Mouse (Mus musculus) forebrain, embryonic 12.5 days (tissue): ENCODE results near the gene Cnksr1. TPM values are rescaled to one million over a fixed set of nuclear protein-coding genes. Genes with fewer than 3 reads are reported as not detected.
A peak's percentile ranks its signal among the peaks of the same experiment; 100 is the strongest.

ENCODE experiments used
- ATAC-seq: fragments of 200-750 bp; cut with Nextera tagmentation; 2 replicates; pipeline ENCODE4 v1.8.0; 2017; ENCODE audit warnings: moderate TSS enrichment; ENCODE audit not compliant: low FRiP score
- H3K27ac ChIP-seq: fragments of 300-500 bp; sonication (generic); 2 replicates; pipeline ENCODE4 v1.5.1; 2016; ENCODE audit warnings: mild to moderate bottlenecking
- H3K27me3 ChIP-seq: fragments of 300-500 bp; sonication (generic); 2 replicates; pipeline ENCODE4 v1.6.1; 2016; ENCODE audit warnings: mild to moderate bottlenecking
- H3K36me3 ChIP-seq: fragments of 300-500 bp; sonication (generic); replicated peaks from 2 replicates; pipeline ENCODE4 v1.6.1; 2016; ENCODE audit warnings: mild to moderate bottlenecking
- H3K4me1 ChIP-seq: fragments of 300-500 bp; sonication (generic); 2 replicates; pipeline ENCODE4 v1.6.1; 2016
- H3K4me2 ChIP-seq: fragments of 300-500 bp; sonication (generic); 2 replicates; pipeline ENCODE4 v1.6.1; 2016; ENCODE audit warnings: mild to moderate bottlenecking, moderate library complexity
- H3K4me3 ChIP-seq: fragments of 300-500 bp; sonication (generic); replicated peaks from 2 replicates; pipeline ENCODE4 v1.5.1; 2016; ENCODE audit warnings: mild to moderate bottlenecking
- H3K9ac ChIP-seq: fragments of 300-500 bp; sonication (generic); 2 replicates; pipeline ENCODE4 v1.6.1; 2016; ENCODE audit warnings: mild to moderate bottlenecking
- H3K9me3 ChIP-seq: fragments of 300-500 bp; sonication (generic); 2 replicates; pipeline ENCODE4 v1.6.1; 2016
- WGBS: fragments of 180-500 bp; shearing (Covaris S2); methylation state at CpG from one replicate; pipeline ENCODE4 v1.1.7; 2016; 5-methylcytosine and 5-hydroxymethylcytosine counted together
- polyA plus RNA-seq: library from polyadenylated mRNA; unstranded; fragments of >200 nt; fragmentation: Nextera tagmentation; extraction: Ambion mirVana; gene quantifications from 2 replicates; pipeline ENCODE4 v1.2.1, GENCODE M21; 2016

The Cnksr1 gene
- polyA plus RNA-seq, 1 experiment from 2014 or later, result 0.10 TPM

DNA sequence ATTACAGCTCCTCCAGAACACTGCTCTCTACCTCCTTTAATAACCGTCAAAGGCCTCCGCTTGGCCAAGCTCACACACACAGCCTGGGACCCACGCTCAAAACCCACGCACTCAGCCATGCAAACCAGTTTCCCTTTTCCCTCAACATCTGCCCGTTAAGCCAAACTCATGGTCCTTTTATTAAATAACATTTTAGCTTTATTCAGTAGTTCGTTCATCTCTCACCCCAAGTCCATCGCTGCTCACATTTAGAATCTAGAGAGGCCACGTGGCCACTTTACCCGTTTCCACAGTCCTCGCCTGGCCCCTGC is 12.7 kb upstream of the Cnksr1 start:
- peak overlapping the region; percentile 66; the same call in 1 of the 2 replicates for H3K9ac ChIP-seq
- ATAC-seq, result no peak
- H3K9me3 ChIP-seq, result no peaks in the 10 kb centered on the region
- WGBS, result 9% methylated on average over 10 of the region's 10 CpGs
- peaks cover 99% of the 10 kb centered on the region for H3K27me3 ChIP-seq
- no peaks in the 10 kb centered on the region for H3K36me3 ChIP-seq
- H3K4me2 ChIP-seq, result peak overlapping the region; percentile 84
- H3K27ac ChIP-seq, result no peak overlapping the region
- H3K4me3 ChIP-seq, result peak overlapping the region; percentile 51
- H3K4me1 ChIP-seq, result peaks cover 65% of the 10 kb centered on the region

DNA sequence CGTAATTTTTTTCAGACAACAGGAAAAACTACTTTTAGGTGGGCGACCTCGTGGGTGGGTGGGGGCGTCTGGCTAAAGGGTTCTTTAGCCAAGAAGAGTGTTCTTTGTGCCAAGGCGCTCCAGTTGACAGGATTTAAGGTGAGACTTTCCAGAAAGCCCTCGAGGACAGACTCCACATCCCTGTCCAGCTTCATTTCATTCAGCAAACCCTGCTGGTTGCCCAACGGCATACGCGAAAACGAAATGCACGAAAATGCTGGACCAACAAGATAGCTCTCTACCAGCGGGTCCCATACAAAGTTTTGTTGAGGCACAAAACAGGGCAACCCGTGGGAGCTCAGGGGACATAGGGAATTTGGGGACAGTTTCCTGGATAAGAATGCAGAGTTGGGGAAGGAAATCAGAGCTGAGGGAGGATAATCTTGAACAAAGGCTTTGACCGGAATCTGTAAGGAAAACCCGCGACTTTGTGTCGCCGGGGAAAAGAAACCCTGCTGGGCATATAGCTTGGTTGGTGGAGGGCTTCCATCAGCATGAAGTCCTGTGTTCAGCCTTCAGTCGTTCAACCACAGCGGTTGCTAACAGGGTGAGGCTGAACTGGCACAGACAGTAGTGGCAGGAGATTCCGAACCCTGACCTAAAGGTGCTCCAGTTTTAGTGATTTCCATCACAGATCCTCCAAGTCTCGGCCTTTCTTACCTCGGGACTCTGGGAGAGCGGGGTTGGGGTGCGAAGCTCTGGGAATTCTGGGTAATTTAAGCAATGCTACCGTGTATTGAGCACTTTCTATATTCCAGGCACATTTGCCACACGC is 12.1 kb upstream of the Cnksr1 start:
- Histone ChIP-seq H3K4me3 (peak overlapping the region; percentile 51), H3K4me2 (peak overlapping the region; percentile 84), H3K27ac (no peak overlapping the region), H3K9ac (peak overlapping the region; percentile 36; the same call in 1 of the 2 replicates), H3K27me3 (peaks cover 93% of the 10 kb centered on the region), H3K9me3 (no peaks in the 10 kb centered on the region), H3K36me3 (no peaks in the 10 kb centered on the region), H3K4me1 (peaks cover 64% of the 10 kb centered on the region)
- ATAC-seq, result no peak
- WGBS, result 5% methylated on average over 27 of the region's 27 CpGs

DNA sequence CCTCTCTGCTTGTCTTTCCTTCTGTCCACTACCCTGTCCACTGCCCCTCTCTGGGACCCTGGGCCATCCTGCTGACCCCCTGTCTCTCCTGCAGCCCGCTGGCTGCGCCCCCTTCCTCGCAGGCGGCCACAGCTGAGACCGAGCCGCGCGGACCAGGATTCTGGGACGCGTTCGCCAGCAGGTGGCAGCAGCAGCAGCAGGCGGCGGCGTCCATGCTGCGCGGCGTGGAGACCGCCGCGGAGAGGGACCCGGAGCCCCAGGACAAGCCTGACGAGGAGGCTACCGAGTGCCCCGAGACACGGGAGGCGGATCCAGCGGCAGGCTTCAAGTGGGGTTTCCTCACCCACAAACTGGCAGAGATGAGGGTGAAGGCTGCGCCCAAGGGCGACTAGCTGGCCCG is 11.5 kb upstream of the Cnksr1 start:
- Histone ChIP-seq H3K9ac (peak overlapping the region; percentile 36; the same call in 1 of the 2 replicates), H3K27ac (no peak overlapping the region), H3K4me1 (peaks cover 63% of the 10 kb centered on the region), H3K27me3 (peaks cover 87% of the 10 kb centered on the region), H3K4me3 (peak overlapping the region; percentile 35), H3K36me3 (no peaks in the 10 kb centered on the region), H3K4me2 (peak overlapping the region; percentile 64), H3K9me3 (no peaks in the 10 kb centered on the region)
- ATAC-seq, result peak; percentile 66
- under 1% methylated on average over 30 of the region's 30 CpGs for WGBS

DNA sequence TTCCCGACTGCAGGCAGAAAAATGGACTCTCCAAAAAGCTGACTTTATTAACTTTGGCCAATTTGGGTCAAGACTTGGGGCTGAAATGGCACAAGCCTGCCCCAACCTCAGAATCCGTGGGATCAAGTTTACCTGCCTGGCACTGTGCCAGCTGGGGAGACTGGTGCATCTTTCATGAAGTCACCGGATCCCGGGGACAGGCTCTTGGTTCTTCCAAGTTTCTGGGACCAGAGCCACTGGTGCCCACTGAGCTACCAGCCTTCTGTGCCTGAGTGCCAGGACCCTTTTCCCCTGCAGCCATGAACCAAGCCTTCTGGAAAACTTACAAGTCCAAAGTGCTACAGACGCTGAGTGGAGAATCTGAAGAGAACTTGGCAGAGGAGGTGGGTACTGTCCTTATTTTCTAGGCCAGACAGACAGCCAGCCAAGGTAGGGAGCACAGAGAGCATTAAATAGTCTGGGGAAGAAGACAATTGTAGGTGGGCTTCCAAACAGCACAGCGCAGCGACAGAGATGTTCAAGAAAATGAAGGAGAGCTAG is 8.6 kb upstream of the Cnksr1 start, which contains the start of gene Gm30191:
TSS of gene Gm30191 (plus strand) at position 217 of the 540 bp plus-strand sequence.
- peak within 1 kb of the TSS; percentile 25; the same call in 1 of the 2 replicates for H3K9ac ChIP-seq
- no peaks in the 10 kb centered on the region for H3K9me3 ChIP-seq
- ATAC-seq, result no peak
- peak within 1 kb of the TSS; percentile 70 for H3K4me3 ChIP-seq
- peaks cover 49% of the 10 kb centered on the region for H3K4me1 ChIP-seq
- WGBS, result 77% methylated on average over 7 of the region's 7 CpGs
- H3K4me2 ChIP-seq, result peak within 1 kb of the TSS; percentile 93
- peaks cover 6% of the 10 kb centered on the region; the same call in 1 of the 2 replicates for H3K36me3 ChIP-seq
- H3K27me3 ChIP-seq, result peaks cover 58% of the 10 kb centered on the region
- 0 out of 2 replicates have a peak within 1 kb of the TSS, but pooled peaks have one; percentile 1 for H3K27ac ChIP-seq

DNA sequence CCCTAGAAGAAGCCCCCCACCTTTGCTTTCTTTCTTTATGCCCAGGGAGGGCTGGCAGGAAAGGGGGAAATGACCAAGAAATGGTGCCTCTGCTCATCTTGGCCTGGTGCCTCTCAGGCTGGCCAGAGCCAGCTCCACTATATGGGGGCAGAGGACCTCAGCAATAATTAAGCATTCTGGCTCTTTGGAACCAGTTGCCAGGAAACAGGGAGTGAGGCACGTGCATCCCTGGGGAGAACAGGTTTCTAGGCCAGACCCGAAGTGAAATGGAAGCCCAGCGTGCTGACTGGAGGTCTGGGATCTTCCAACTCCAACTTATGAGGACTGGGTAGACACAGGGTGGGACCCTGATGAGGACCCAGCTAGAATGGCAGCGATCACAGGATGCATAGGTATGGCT is 8.1 kb upstream of the Cnksr1 start:
- H3K9ac ChIP-seq, result no peak overlapping the region
- peaks cover 43% of the 10 kb centered on the region for H3K4me1 ChIP-seq
- peaks cover 6% of the 10 kb centered on the region; the same call in 1 of the 2 replicates for H3K36me3 ChIP-seq
- H3K9me3 ChIP-seq, result no peaks in the 10 kb centered on the region
- 35% methylated on average over 4 of the region's 4 CpGs for WGBS
- H3K27me3 ChIP-seq, result peaks cover 53% of the 10 kb centered on the region
- no peak overlapping the region for H3K4me3 ChIP-seq
- peak overlapping the region; percentile 93; the same call in 1 of the 2 replicates for H3K4me2 ChIP-seq
- no peak overlapping the region for H3K27ac ChIP-seq
- ATAC-seq, result no peak

DNA sequence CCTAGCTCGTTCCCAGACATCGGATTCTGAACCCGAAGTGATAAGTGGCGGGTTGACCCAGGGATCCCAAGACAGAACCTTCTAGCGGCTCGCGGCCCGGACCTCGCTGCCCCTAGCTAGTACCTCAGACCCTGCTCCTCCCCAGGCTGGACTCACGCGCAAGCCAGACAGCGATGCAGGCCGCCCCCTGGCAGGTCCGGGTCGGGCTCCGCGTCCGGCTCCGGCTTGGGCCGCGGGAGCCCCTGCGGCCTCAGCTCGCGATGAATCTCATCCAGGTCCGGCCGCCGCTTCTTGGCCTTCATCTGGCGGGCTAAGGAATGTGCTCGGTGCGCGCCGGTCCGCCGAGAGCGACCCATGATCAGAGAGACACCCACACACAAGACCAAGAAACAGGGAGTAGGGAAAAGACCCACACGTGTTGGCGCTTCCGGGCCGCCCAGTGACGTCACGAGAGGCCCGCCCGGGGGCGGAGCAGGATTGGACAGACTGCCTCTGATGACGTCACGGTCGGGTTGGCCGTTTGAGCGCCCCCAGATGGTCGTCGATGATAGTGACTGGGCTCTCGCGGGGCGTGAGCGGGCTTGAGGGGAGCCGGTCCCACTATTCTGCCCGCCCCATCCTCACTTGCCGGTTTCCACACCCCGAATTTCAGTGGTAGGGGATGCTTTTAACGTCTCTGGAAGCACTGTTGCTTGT is 7.1 kb upstream of the Cnksr1 start, which contains the start of gene Zfp593:
TSS of gene Zfp593 (minus strand) at position 445 of the 696 bp plus-strand sequence.
- peaks cover 35% of the 10 kb centered on the region for H3K4me1 ChIP-seq
- ATAC-seq, result peak; percentile 74
- peak within 1 kb of the TSS; percentile 70 for H3K4me3 ChIP-seq
- under 1% methylated on average over 60 of the region's 60 CpGs for WGBS
- H3K9ac ChIP-seq, result peak within 1 kb of the TSS; percentile 76
- H3K9me3 ChIP-seq, result no peaks in the 10 kb centered on the region
- peak within 1 kb of the TSS; percentile 1; the same call in 1 of the 2 replicates for H3K27ac ChIP-seq
- peak within 1 kb of the TSS; percentile 93 for H3K4me2 ChIP-seq
- H3K27me3 ChIP-seq, result peaks cover 43% of the 10 kb centered on the region
- H3K36me3 ChIP-seq, result peaks cover 6% of the 10 kb centered on the region; the same call in 1 of the 2 replicates

DNA sequence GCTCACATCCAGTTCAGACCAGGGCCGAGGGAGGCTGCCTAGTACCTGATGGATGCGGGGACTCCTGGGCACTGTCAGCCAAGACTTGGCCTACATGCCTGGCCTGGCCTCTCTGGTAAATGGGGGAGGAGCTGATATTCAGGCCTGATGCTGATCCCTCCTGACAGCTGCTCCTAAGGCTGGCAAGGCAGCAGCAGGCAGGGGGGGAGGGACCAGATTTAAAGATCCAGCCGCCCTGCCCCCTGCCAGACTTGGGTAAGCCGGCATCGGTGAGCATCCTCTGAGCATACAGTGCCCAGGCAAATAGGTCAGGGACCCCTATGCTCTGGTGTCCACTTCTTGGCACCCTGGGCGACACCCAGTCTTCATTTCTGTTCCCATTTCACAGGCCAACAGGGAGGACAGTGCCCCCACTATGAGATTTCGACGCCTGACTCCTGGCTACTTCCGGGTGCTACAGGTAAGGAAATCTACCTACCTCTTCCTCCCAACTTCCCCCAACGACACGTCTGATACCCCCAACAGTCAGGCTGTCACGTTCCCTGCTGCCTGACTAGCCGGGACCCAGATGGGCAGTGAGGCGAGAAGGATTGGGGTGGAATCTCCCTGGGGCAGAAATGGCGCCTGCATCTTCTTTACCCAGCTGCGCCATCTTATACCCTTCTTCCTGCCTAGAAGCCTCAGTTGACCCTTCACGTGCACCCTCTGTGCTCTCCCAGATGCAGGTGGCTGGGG is 5.5 kb upstream of the Cnksr1 start, which contains the start of gene E130218I03Rik:
TSS of gene E130218I03Rik (plus strand) at position 147 of the 735 bp plus-strand sequence.
- ATAC-seq, result no peak
- Histone ChIP-seq H3K4me3 (peak within 1 kb of the TSS; percentile 70), H3K27me3 (peaks cover 30% of the 10 kb centered on the region), H3K27ac (no peak within 1 kb of the TSS), H3K36me3 (peaks cover 6% of the 10 kb centered on the region; the same call in 1 of the 2 replicates), H3K4me2 (peak within 1 kb of the TSS; percentile 93), H3K9ac (peak within 1 kb of the TSS; percentile 76; the same call in 1 of the 2 replicates), H3K4me1 (peaks cover 24% of the 10 kb centered on the region), H3K9me3 (no peaks in the 10 kb centered on the region)
- 93% methylated on average over 17 of the region's 17 CpGs for WGBS

DNA sequence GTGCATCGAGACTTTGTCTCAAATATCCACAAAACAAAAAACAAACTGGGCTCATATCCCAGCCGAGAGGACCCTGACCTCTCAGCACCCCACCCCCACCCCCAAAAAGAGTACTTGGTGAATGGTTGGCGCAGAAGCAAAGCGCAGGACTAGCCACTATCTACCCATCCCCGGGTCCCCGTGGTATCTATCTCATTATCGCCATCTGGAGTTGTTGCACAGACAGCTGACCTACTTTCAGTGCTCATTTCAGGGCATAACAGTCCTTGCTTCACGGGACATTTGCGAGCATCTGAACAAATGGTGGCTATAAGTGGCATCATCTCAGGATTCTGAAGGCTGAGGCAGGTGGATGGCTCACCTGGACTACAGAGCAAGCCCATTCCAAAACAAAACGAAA is 487 bp upstream of the Cnksr1 start:
- no peak overlapping the region for H3K9ac ChIP-seq
- H3K9me3 ChIP-seq, result no peaks in the 10 kb centered on the region
- no peak overlapping the region for H3K27ac ChIP-seq
- no peak overlapping the region for H3K4me3 ChIP-seq
- H3K27me3 ChIP-seq, result peaks cover 27% of the 10 kb centered on the region
- H3K36me3 ChIP-seq, result peaks cover 6% of the 10 kb centered on the region; the same call in 1 of the 2 replicates
- H3K4me2 ChIP-seq, result peak overlapping the region; percentile 31; the same call in 1 of the 2 replicates
- ATAC-seq, result no peak
- whole genome bisulfite sequencing, result 12% methylated on average over 10 of the region's 10 CpGs
- H3K4me1 ChIP-seq, result peaks cover 8% of the 10 kb centered on the region

DNA sequence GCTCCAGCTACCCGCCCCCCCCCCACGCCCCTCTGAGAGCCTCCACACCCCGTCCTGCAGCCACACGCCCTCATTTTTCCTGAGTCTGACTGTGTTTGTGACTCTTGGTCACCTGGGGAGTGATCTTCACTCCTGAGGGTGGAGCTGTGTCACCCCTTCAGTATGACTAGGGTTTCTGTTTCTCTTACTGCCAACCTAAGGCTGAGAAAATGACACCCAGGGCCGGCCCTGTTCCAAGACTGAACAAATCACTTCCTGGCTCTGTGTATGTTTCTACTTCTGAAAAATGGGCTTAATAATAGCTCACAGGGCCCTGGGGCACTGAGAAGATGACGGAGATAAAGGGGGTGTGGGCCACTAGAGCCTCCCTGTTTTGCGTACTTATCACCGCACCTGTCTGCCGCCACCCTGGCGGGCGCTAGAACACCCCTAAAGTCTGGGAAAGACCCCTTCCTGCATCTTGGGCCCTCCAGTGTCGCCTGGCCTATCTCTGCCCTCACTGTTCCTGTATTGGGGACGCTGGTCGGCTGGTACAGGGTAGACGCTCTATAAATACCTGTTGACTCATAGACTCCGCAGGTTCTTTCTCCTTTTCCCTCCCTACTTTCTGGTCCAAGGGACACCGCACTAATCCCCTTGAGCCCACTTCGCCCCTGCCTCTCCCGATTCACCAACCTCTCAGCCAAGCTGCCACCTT is 469 bp downstream of the Cnksr1 start:
- WGBS, result 28% methylated on average over 19 of the region's 19 CpGs
- Histone ChIP-seq H3K9ac (peak overlapping the region; percentile 21; the same call in 1 of the 2 replicates), H3K4me3 (no peak overlapping the region; the same call in 1 of the 2 replicates), H3K9me3 (no peaks in the 10 kb centered on the region), H3K4me2 (peak overlapping the region; percentile 31; the same call in 1 of the 2 replicates), H3K27ac (no peak overlapping the region), H3K4me1 (peaks cover 7% of the 10 kb centered on the region), H3K36me3 (no peaks in the 10 kb centered on the region), H3K27me3 (peaks cover 27% of the 10 kb centered on the region)
- no peak for ATAC-seq

DNA sequence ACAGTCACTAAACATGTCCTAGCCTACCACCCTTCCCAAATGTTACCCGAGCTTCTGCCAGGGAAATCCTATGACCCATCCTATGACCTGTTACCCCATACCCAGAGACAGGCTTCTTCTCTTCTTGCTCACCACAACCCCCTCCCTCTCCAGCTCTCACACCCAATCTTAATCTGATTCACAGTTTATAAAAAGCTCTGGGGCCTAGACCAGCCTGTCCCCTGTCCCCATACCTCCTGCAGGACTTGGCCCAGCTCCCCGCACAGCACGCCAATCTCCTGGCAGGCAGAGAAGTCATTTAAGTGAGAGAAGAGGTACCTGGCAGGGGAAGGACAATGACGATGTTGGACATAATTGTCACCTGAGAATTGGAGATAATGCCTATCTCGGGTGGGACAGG is 3.3 kb downstream of the Cnksr1 start:
- Histone ChIP-seq H3K9me3 (no peaks in the 10 kb centered on the region), H3K4me1 (peaks cover 12% of the 10 kb centered on the region), H3K27ac (no peak overlapping the region), H3K4me3 (no peak overlapping the region), H3K27me3 (peaks cover 27% of the 10 kb centered on the region), H3K36me3 (no peaks in the 10 kb centered on the region), H3K4me2 (no peak overlapping the region), H3K9ac (no peak overlapping the region)
- no peak for ATAC-seq
- WGBS, result 84% methylated on average over 5 of the region's 5 CpGs

DNA sequence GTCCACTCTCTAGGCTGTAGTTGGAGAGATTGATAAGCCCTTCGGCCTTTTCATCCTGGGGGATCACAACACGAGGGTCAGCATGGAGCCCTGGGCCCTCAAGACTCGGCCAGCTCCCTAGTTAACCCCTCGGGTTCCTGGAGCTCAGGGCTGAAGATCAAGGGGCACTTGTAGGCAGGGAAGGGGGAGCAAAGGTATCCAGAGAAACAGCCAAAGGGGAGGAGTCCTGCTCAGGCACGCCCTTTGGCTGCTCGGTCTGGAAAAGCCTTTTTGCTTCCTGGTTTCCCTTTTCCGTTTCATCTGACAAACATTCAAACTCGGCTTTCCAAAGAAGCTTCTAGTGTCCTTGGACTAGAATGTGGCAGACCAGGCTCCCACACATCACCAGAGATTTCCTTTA is 7.8 kb downstream of the Cnksr1 start:
- no peaks in the 10 kb centered on the region for H3K9me3 ChIP-seq
- WGBS, result 35% methylated on average over 8 of the region's 8 CpGs
- ATAC-seq, result no peak
- no peak overlapping the region for H3K9ac ChIP-seq
- H3K36me3 ChIP-seq, result no peaks in the 10 kb centered on the region
- no peak overlapping the region for H3K4me3 ChIP-seq
- H3K4me1 ChIP-seq, result 0 out of 2 replicates have a peak, but pooled peaks cover 6% of the 10 kb centered on the region
- no peaks in the 10 kb centered on the region for H3K27me3 ChIP-seq
- no peak overlapping the region for H3K4me2 ChIP-seq
- H3K27ac ChIP-seq, result no peak overlapping the region
